Mouse (Mus musculus) intestine, embryonic 15.5 days (tissue): ENCODE results near the gene Gxylt2. TPM values are rescaled to one million over a fixed set of nuclear protein-coding genes. Genes with fewer than 3 reads are reported as not detected.

ENCODE experiments used
- ATAC-seq: fragments of 200-750 bp; cut with Nextera tagmentation; 2 replicates; pipeline ENCODE4 v1.8.0; 2017; ENCODE audit warnings: moderate TSS enrichment, moderate library complexity
- H3K27ac ChIP-seq: fragments of 300-500 bp; sonication (generic); 2 replicates; pipeline ENCODE4 v1.5.1; 2015; ENCODE audit warnings: mild to moderate bottlenecking, inconsistent platforms
- H3K27me3 ChIP-seq: fragments of 300-500 bp; sonication (generic); replicated peaks from 2 replicates; pipeline ENCODE4 v1.6.1; 2015; ENCODE audit warnings: inconsistent platforms
- H3K36me3 ChIP-seq: fragments of 300-500 bp; sonication (generic); 2 replicates; pipeline ENCODE4 v1.6.1; 2015; ENCODE audit warnings: inconsistent platforms
- H3K4me1 ChIP-seq: fragments of 300-500 bp; sonication (generic); replicated peaks from 2 replicates; pipeline ENCODE4 v1.6.1; 2015; ENCODE audit warnings: inconsistent platforms
- H3K4me2 ChIP-seq: fragments of 300-500 bp; sonication (generic); replicated peaks from 2 replicates; pipeline ENCODE4 v1.6.1; 2015; ENCODE audit warnings: mild to moderate bottlenecking, inconsistent platforms
- H3K4me3 ChIP-seq: fragments of 300-500 bp; sonication (generic); replicated peaks from 2 replicates; pipeline ENCODE4 v1.5.1; 2015; ENCODE audit warnings: inconsistent platforms
- H3K9ac ChIP-seq: fragments of 300-500 bp; sonication (generic); 2 replicates; pipeline ENCODE4 v1.6.1; 2015; ENCODE audit warnings: inconsistent platforms
- H3K9me3 ChIP-seq: fragments of 300-500 bp; sonication (generic); 2 replicates; pipeline ENCODE4 v1.6.1; 2016; ENCODE audit warnings: inconsistent platforms
- WGBS: fragments of 180-500 bp; shearing (Covaris S2); methylation state at CpG from one replicate; pipeline ENCODE4 v1.1.7; 2015; 5-methylcytosine and 5-hydroxymethylcytosine counted together
- polyA plus RNA-seq: library from polyadenylated mRNA; unstranded; fragments of >200 nt; fragmentation: Nextera tagmentation; extraction: Ambion mirVana; gene quantifications from 2 replicates; pipeline ENCODE4 v1.2.1, GENCODE M21; 2015

Gxylt2 gene
- polyA plus RNA-seq, 1 experiment from 2014 or later = 0.87 TPM

DNA sequence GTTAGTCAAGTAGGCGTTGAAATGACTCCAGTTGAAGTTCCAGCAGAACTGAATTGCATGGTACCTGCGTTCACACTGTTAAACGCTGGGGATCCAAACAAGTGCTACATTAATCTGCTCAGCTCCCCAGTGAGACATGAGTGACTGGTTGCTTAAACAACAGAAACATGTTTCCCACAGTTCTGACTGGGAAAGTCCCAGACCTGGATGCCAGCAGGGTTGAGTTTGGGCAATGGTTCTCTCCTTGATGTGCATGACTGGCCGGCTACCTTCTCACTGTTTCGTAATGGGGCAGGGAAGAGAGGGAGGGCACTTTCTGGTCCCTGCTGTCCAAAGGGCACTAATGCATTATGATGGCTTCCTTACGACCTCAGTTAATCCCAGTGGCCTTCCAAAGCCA is 77.1 kb downstream of the Gxylt2 start:
- H3K4me1 ChIP-seq = no peaks in the 10 kb centered on the region
- ATAC-seq = no peak
- no peaks in the 10 kb centered on the region for H3K9me3 ChIP-seq
- no peaks in the 10 kb centered on the region for H3K36me3 ChIP-seq
- no peaks in the 10 kb centered on the region for H3K27me3 ChIP-seq
- H3K4me3 ChIP-seq = no peak overlapping the region
- H3K27ac ChIP-seq = no peak overlapping the region
- 79% methylated on average over 6 of the region's 6 CpGs for WGBS
- H3K4me2 ChIP-seq = no peak overlapping the region
- no peak overlapping the region for H3K9ac ChIP-seq

DNA sequence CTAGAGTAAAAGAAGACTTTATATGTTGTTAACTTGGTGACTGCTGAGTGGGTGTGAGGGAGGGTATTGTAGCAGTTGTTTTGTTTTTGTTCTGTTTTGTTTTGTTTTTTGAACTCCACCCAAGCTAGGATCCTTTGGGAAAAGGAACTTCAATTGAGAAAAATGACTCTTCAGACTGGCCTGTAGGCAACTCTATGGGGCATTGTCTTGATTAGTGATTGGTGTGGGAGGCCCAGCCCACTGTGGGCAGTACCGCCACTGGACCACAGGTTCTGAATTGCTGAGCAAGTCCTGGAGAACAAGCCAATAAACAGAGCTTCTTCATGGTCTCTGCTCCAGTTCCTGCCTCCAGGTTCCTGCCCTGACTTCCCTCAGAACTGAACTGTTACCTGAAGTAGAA is 83.2 kb downstream of the Gxylt2 start:
- 97% methylated on average over 1 of the region's 1 CpGs for WGBS
- Histone ChIP-seq H3K36me3 (no peaks in the 10 kb centered on the region), H3K27me3 (no peaks in the 10 kb centered on the region)

DNA sequence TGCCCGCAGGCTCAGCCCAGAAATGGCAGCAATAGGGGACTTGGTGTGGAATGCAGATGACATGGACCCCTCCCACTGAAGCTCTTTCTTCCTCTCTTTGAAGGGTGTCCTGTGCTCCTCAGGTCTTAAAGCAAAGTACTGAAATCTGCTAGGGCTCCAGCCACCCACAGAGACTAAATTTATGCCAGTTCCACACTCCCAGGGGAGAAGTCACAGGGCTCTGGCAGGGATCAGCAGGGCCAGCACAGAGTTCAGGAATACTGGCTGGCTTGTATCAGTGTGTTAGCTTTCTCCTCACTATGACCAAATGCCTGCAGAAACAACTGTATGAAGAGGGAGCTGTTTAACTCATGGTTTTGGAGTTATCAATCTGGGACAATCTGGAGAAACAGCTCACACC is 84.6 kb downstream of the Gxylt2 start:
- WGBS = 79% methylated on average over 1 of the region's 1 CpGs
- ATAC-seq = no peak
- no peak overlapping the region for H3K27ac ChIP-seq
- no peak overlapping the region for H3K9ac ChIP-seq
- H3K36me3 ChIP-seq = no peaks in the 10 kb centered on the region
- H3K4me1 ChIP-seq = no peaks in the 10 kb centered on the region
- H3K27me3 ChIP-seq = no peaks in the 10 kb centered on the region
- H3K9me3 ChIP-seq = no peaks in the 10 kb centered on the region
- no peak overlapping the region for H3K4me2 ChIP-seq
- no peak overlapping the region for H3K4me3 ChIP-seq

More for the DNA sequence above, 83.2 kb downstream of the Gxylt2 start:
- ATAC-seq = no peak
- Histone ChIP-seq H3K27ac (no peak overlapping the region), H3K9ac (no peak overlapping the region), H3K4me3 (no peak overlapping the region), H3K4me2 (no peak overlapping the region), H3K9me3 (no peaks in the 10 kb centered on the region), H3K4me1 (no peaks in the 10 kb centered on the region)

DNA sequence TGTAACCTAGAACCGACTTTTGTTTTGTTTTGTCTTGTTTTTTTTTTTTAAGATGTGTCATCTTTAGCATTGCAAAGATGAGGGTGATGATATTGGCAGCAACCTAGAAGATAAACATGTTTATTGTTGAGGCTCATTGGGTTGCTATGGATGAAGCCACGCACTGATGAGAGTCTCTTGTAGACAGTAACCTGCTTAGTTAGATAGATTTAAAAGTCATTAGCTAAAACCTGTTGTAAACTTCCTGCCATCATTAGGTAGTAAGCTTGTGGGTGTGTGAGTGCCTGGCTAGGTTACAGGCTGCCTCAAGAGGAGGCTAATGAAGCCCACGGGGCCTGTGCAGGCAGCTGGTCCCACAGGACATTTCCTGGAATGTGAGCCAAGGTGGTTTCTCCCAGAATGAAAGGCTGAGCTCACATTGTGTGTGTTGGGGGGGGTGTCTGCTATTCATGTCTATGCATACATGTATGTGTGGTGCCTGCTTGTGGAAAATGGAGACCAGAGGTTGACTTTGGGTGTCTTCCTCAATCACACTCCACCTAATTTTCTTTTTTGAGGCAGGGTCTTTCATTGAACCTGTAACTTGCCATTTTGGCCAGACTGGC is 87.6 kb downstream of the Gxylt2 start:
- Histone ChIP-seq H3K36me3 (no peaks in the 10 kb centered on the region), H3K4me2 (no peak overlapping the region), H3K9me3 (no peaks in the 10 kb centered on the region), H3K27me3 (no peaks in the 10 kb centered on the region), H3K27ac (no peak overlapping the region), H3K9ac (no peak overlapping the region), H3K4me3 (no peak overlapping the region), H3K4me1 (no peaks in the 10 kb centered on the region)
- WGBS = 62% methylated on average over 3 of the region's 3 CpGs
- no peak for ATAC-seq

DNA sequence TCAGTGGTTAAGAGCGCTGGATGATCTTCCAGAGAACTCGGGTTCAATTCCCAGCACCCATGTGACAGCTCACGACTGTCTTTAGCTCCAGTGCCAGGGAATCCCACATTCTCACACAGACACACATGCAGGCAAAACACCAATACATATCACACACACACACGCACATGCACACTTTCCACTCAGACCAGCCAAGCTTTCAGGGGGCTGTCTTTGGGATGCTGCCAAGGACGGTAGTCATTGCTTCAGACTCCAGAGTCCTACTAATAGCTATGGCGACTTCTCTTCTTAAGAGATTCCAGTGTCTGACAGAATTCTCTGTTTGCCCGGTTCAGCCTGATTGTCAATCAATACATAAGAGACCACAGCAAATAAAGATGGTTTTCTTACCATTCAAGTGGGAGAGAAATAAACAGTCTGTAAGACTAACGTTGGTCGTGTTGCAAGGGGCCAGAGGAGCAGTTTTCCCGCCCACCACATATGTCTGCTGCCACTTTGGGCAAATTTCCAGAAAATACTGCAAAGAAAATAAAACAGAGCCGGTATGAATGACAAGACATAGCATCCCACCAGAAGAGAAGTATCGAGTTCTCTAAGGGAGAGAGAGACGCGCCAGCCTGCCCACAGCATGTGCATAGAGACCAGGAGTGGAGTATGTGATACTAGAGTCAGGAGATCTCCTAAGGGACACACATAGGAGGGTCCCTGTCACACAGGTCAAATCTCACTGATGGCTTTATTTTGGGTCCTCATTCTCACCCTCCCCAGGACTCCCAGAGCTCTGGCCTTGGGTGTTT is 88.6 kb downstream of the Gxylt2 start:
- no peaks in the 10 kb centered on the region for H3K9me3 ChIP-seq
- 61% methylated on average over 14 of the region's 14 CpGs for WGBS
- H3K9ac ChIP-seq = no peak overlapping the region
- no peak overlapping the region for H3K4me2 ChIP-seq
- H3K4me3 ChIP-seq = no peak overlapping the region
- no peaks in the 10 kb centered on the region for H3K27me3 ChIP-seq
- no peaks in the 10 kb centered on the region for H3K4me1 ChIP-seq
- H3K36me3 ChIP-seq = no peaks in the 10 kb centered on the region
- no peak for ATAC-seq
- no peak overlapping the region for H3K27ac ChIP-seq

DNA sequence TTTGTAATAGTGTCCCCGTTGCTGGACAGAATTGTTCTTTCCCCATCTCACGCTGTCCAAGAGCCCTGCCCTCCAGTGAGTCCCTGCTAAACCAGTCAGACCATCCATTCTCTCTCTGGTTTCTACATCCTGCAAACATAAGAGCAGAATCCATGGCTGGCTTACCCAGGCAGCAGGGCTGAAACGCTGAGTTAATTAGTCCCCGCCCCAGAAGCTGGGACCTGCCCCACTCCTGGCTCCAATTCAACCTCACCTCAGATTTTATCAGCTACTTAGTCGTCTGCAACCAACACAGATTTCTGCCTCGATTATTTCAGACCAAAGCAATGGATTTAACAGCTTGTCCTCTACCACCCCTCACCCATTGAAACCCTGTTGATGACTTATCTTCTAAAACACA is 91.3 kb downstream of the Gxylt2 start:
- no peaks in the 10 kb centered on the region for H3K27me3 ChIP-seq
- H3K9ac ChIP-seq = no peak overlapping the region
- H3K9me3 ChIP-seq = no peaks in the 10 kb centered on the region
- H3K36me3 ChIP-seq = no peaks in the 10 kb centered on the region
- ATAC-seq = no peak
- H3K4me1 ChIP-seq = no peaks in the 10 kb centered on the region
- H3K27ac ChIP-seq = no peak overlapping the region
- no peak overlapping the region for H3K4me2 ChIP-seq
- no peak overlapping the region for H3K4me3 ChIP-seq
- WGBS = 44% methylated on average over 6 of the region's 6 CpGs

DNA sequence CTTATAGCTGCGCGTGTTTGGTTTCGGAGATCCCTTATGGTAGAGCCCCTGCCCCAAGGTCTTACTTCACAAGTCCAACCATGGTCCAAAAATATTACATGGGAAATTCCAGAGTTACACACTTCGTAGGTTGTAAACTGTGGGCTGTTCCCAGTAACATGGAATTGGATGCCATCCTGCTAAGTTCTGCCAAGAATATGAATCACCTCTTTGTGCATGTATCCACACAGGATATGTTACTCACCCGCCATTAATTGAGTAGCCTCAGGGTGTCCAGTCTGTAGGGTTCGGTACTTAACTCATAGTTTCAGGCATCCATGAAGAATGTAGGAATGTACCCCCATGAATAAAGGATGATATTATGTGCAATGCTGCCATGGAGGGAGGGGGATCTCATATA is 94.8 kb downstream of the Gxylt2 start:
- H3K27ac ChIP-seq = no peak overlapping the region
- H3K4me2 ChIP-seq = no peak overlapping the region
- ATAC-seq = no peak
- H3K4me1 ChIP-seq = no peaks in the 10 kb centered on the region
- H3K36me3 ChIP-seq = no peaks in the 10 kb centered on the region
- 84% methylated on average over 6 of the region's 6 CpGs for WGBS
- H3K27me3 ChIP-seq = no peaks in the 10 kb centered on the region
- H3K9ac ChIP-seq = no peak overlapping the region
- no peak overlapping the region for H3K4me3 ChIP-seq
- no peaks in the 10 kb centered on the region for H3K9me3 ChIP-seq

DNA sequence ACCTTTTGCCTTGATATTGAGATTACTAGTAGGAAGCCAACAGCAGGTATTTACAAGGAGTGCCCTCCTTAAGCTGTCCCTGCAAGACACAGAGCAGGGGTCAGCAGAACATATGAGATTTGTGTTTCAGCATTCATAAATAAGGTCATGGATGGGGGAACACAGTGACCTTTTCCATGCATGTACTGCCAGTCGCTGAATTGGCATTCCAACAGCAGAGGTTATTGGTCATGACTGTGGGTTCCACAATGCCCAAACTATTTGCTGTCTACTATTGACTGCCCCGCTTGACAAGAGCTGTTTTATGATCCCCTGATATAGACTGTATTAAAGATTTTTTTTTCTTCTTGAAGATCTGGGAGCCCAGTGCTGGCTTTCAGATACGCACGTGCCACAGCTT is 95.2 kb downstream of the Gxylt2 start:
- Histone ChIP-seq H3K4me3 (no peak overlapping the region), H3K4me2 (no peak overlapping the region), H3K4me1 (no peaks in the 10 kb centered on the region), H3K27ac (no peak overlapping the region), H3K36me3 (no peaks in the 10 kb centered on the region), H3K9me3 (no peaks in the 10 kb centered on the region), H3K9ac (no peak overlapping the region), H3K27me3 (no peaks in the 10 kb centered on the region)
- no peak for ATAC-seq
- WGBS = 90% methylated on average over 4 of the region's 4 CpGs

DNA sequence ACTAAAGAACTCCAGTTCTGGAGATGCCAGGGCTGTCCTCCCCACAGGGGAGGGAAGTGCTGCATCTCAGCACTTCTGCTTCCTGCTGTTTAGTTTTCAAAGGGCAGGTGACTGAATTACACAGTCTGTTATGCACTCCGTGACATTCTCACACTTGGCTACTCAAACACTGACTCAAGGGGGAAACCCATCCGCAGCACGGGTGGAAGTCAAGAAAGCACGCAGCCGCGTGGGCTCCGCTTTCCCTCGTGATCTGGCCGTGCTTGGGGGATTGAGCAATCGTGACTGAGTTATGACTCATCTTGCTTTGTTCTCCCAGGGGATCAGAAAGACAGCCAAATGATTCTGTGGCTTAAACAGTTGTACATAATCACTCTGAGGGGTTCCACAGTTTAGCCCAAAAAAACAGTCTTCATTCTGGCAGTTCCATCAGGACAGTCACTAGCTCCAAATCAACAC is 96.0 kb downstream of the Gxylt2 start:
- H3K4me2 ChIP-seq = 0 out of 2 replicates have a peak overlapping the region, but pooled peaks have one; percentile 19

DNA sequence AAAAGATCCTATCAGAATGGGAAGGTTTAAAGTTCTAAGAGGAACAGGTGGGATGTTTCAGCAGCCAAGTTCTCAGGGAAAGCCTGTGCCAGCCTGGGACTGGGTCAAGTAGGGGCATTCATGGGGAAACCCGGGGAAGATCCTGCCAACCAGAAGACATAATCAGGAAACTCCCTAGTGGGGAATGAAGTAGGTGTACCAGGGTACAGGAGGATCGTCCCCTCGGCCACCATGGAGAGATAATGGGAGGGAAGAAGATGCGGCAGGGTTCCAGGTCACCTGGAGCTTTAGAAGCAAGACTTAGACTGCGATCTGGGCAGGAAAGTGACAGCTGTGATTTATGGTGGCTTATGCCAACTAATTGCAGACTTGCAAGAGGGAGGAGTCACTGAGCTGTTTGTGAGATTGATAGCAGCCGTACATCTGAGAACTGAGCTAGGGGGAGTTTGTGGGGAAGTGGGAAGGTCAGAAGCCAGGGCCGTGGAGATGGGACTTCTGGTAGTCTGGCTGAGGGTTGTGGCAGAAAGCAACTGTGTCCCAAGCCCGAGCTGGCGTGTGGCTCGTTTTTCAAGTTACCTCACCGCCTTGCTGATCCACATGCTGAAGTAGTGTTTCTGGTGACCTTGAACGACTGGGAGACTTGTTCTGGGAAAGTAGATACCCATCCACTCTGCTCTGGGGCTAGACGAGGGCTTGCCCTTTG is 98.0 kb downstream of the Gxylt2 start:
- H3K9ac ChIP-seq = no peak overlapping the region
- WGBS = 36% methylated on average over 13 of the region's 13 CpGs
- peak overlapping the region; percentile 32 for H3K4me2 ChIP-seq

More for the DNA sequence above, 96.0 kb downstream of the Gxylt2 start:
- Histone ChIP-seq H3K27me3 (no peaks in the 10 kb centered on the region), H3K36me3 (no peaks in the 10 kb centered on the region), H3K4me1 (no peaks in the 10 kb centered on the region), H3K9ac (no peak overlapping the region), H3K27ac (no peak overlapping the region), H3K4me3 (no peak overlapping the region), H3K9me3 (no peaks in the 10 kb centered on the region)
- ATAC-seq = peak; percentile 24; the same call in 1 of the 2 replicates
- 30% methylated on average over 10 of the region's 10 CpGs for WGBS

DNA sequence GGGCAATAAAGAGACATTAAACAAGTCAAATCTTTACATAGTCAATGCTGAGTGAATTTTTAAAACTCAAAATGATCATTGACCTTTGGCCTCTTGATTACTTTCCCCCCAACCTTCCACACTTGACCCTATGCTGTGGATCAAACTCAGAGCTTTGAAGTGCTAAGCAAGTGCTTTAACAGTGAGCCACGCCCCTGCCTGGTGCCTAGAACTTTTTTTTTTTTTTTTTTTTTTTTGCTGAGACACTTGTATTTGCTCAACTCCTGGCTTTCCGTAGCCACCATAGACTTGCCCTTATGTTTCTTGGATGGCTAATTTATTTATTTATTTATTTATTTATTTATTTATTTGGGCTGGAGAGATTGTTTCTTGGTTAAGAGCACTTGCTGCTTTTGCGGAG is 98.7 kb downstream of the Gxylt2 start:
- no peaks in the 10 kb centered on the region for H3K9me3 ChIP-seq
- peak overlapping the region; percentile 32; the same call in 1 of the 2 replicates for H3K4me2 ChIP-seq
- no peaks in the 10 kb centered on the region for H3K36me3 ChIP-seq
- H3K9ac ChIP-seq = no peak overlapping the region
- WGBS = 63% methylated on average over 3 of the region's 3 CpGs
- no peak; the same call in 1 of the 2 replicates for ATAC-seq
- no peak overlapping the region for H3K27ac ChIP-seq
- no peaks in the 10 kb centered on the region for H3K4me1 ChIP-seq
- no peaks in the 10 kb centered on the region for H3K27me3 ChIP-seq
- H3K4me3 ChIP-seq = no peak overlapping the region

More for the DNA sequence above, 98.0 kb downstream of the Gxylt2 start:
- H3K4me3 ChIP-seq = no peak overlapping the region
- no peak overlapping the region for H3K27ac ChIP-seq
- no peaks in the 10 kb centered on the region for H3K4me1 ChIP-seq
- no peaks in the 10 kb centered on the region for H3K27me3 ChIP-seq
- no peaks in the 10 kb centered on the region for H3K36me3 ChIP-seq
- ATAC-seq = peak; percentile 81
- H3K9me3 ChIP-seq = no peaks in the 10 kb centered on the region

DNA sequence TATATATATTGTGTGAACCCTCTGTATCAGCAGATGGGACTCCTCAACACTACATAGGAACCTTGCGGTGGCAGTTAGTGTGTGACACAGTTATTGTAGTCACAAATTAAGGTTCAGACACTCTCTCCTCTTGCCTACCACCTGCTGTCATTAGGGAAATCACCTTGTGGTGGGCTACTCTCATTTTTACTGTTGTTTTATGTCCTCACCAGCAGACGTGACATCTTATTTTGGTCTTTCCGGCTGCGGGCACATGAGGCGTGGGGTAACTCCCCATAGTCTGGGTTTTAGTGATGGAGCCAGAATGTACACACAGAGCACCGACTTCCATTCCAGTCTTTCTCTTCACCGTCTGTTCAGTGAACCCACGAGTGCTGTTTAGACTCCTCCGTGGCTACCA is 102.7 kb downstream of the Gxylt2 start:
- Histone ChIP-seq H3K9me3 (no peaks in the 10 kb centered on the region), H3K4me3 (no peak overlapping the region), H3K27me3 (no peaks in the 10 kb centered on the region), H3K9ac (no peak overlapping the region), H3K4me2 (no peak overlapping the region), H3K27ac (no peak overlapping the region), H3K36me3 (no peaks in the 10 kb centered on the region), H3K4me1 (no peaks in the 10 kb centered on the region)
- ATAC-seq = no peak
- 87% methylated on average over 9 of the region's 9 CpGs for WGBS
